Mouse (Mus musculus): ENCODE results near the gene 4930562C15Rik. TPM values are rescaled to one million over a fixed set of nuclear protein-coding genes. Genes with fewer than 3 reads are reported as not detected.

Gene 4930562C15Rik
- total and polyA plus RNA-seq, 3 experiments, result 0.12 to 0.21 TPM; not detected in 1

DNA sequence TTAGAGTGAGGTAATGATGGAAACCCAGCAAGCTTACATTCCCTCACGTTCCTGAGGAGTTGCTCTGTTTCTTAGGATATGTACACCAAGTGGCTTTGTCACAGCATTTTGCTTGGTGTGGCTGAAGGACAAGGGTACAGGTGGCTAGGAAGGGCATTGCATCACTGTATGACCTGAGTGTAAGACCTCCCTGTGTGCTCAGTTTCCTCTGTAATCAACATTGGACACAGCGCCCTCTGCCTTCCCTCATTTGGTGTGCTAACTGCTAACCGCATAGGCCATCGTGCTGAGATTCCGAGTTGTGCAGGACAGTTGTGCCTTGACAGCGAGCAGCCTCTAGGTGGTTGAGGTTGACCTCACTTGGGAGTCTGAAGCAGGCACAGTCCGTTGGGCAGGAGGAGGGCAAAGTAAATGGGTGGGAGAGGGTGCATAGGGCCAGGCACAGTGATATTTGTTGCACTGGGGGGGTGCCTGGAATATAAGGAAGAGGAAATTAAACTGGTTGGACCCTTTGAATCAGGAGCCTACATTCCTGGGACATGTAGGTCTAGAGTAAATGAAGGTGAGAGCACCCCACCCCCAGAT is 62.0 kb downstream of the 4930562C15Rik start:
- H3K27me3 ChIP-seq (ENCODE audit: control insufficient read depth in 1 of 2, insufficient read depth in 2 of 2, low read length in 2 of 2), result no peaks in the 10 kb centered on the region
- TF ChIP-seq SMC3 (IDR thresholded peaks at IDR 0.05; ENCODE audit: low read depth, low read length), result no peak
- no peak for TF ChIP-seq MYB (IDR thresholded peaks at IDR 0.05; ENCODE audit: low read depth, low read length)
- TF ChIP-seq USF2 (IDR thresholded peaks at IDR 0.05; ENCODE audit: borderline replicate concordance in 1 of 2, insufficient read depth in 1 of 2, low read depth in 1 of 2, low read length in 2 of 2), result no peak
- TF ChIP-seq CTCF (IDR thresholded peaks at IDR 0.05 in 2 of 3, conservative IDR thresholded peaks at IDR 0.05 in 1 of 3; ENCODE audit: control insufficient read depth in 1 of 3, insufficient read depth in 1 of 3, low read depth in 2 of 3, low read length in 3 of 3, poor library complexity in 1 of 3, severe bottlenecking in 1 of 3), result peak in 2 of 3 experiments; percentile 17 to 20; a peak in 2 of 6 replicates
- DNase-seq (ENCODE audit: low read depth, low spot score), result no peak
- peaks cover 0 to 15% of the 10 kb centered on the region in 2 experiments; a peak in 3 of 4 replicates for H3K36me3 ChIP-seq (ENCODE audit: control insufficient read depth in 1 of 2, insufficient read depth in 2 of 2, low read length in 2 of 2)
- no peaks in the 10 kb centered on the region for H3K9me3 ChIP-seq (replicated peaks; ENCODE audit: insufficient read depth, low read length)
- no peak overlapping the region for H3K4me3 ChIP-seq (ENCODE audit: control insufficient read depth in 1 of 2, insufficient read depth in 1 of 2, low read depth in 2 of 2, low read length in 2 of 2)
- H3K9ac ChIP-seq (ENCODE audit: control insufficient read depth, low read depth, low read length, poor library complexity, severe bottlenecking), result no peak overlapping the region
- peaks cover 10 to 19% of the 10 kb centered on the region in 2 experiments for H3K4me1 ChIP-seq (ENCODE audit: control insufficient read depth in 1 of 2, insufficient read depth in 2 of 2, low read length in 2 of 2)
- H3K79me2 ChIP-seq (ENCODE audit: control insufficient read depth, insufficient read depth, low read length, poor library complexity), result no peaks in the 10 kb centered on the region
- no peak overlapping the region for H3K27ac ChIP-seq (ENCODE audit: control insufficient read depth, low read depth, low read length)

DNA sequence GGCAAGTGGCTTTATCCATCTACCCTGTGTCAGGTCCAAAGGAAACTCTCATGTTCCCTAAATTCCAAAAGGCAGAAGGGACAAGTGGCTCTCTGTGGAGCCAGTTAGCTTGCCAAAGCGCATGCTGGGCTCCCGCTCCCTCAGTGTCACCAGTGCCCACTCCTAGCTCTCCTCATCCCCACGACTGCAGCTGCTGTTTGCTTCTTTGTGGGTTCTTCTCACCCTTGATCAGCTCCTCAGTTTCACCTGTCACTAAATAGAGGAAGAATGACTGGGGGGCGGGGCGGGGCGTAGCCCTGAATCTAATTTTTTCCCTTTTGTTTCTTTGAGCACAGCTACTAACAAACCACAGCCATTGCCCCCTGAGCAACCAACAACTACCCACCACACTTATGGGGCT is 63.7 kb downstream of the 4930562C15Rik start:
- DNase-seq (ENCODE audit: low read depth, low spot score), result no peak
- Histone ChIP-seq H3K4me1 (ENCODE audit: control insufficient read depth in 1 of 2, insufficient read depth in 2 of 2, low read length in 2 of 2) (peaks cover 10 to 19% of the 10 kb centered on the region in 2 experiments), H3K4me3 (ENCODE audit: control insufficient read depth in 1 of 2, insufficient read depth in 1 of 2, low read depth in 2 of 2, low read length in 2 of 2) (no peak overlapping the region), H3K27me3 (ENCODE audit: control insufficient read depth in 1 of 2, insufficient read depth in 2 of 2, low read length in 2 of 2) (no peaks in the 10 kb centered on the region), H3K9ac (ENCODE audit: control insufficient read depth, low read depth, low read length, poor library complexity, severe bottlenecking) (no peak overlapping the region), H3K36me3 (ENCODE audit: control insufficient read depth in 1 of 2, insufficient read depth in 2 of 2, low read length in 2 of 2) (peaks cover 0 to 15% of the 10 kb centered on the region in 2 experiments; a peak in 3 of 4 replicates), H3K9me3 (replicated peaks; ENCODE audit: insufficient read depth, low read length) (no peaks in the 10 kb centered on the region), H3K79me2 (ENCODE audit: control insufficient read depth, insufficient read depth, low read length, poor library complexity) (no peaks in the 10 kb centered on the region), H3K27ac (ENCODE audit: control insufficient read depth, low read depth, low read length) (no peak overlapping the region)
- TF ChIP-seq KAT2A (conservative IDR thresholded peaks at IDR 0.05; ENCODE audit: low read depth, low read length) (no peak), EP300 (IDR thresholded peaks at IDR 0.05; ENCODE audit: low read depth in 1 of 2, low read length in 2 of 2) (no peak), NRF1 (IDR thresholded peaks at IDR 0.05; ENCODE audit: insufficient read depth, low read depth, low read length, poor library complexity, severe bottlenecking) (no peak), MYB (IDR thresholded peaks at IDR 0.05; ENCODE audit: low read depth, low read length) (no peak), TCF12 (IDR thresholded peaks at IDR 0.05; ENCODE audit: low read depth, low read length) (no peak), ZNF384 (IDR thresholded peaks at IDR 0.05; ENCODE audit: low read depth, low read length) (no peak), MAFK (IDR thresholded peaks at IDR 0.05; ENCODE audit: borderline replicate concordance, low read depth, low read length) (no peak), USF1 (IDR thresholded peaks at IDR 0.05; ENCODE audit: low read depth, low read length) (no peak), USF2 (IDR thresholded peaks at IDR 0.05; ENCODE audit: borderline replicate concordance in 1 of 2, insufficient read depth in 1 of 2, low read depth in 1 of 2, low read length in 2 of 2) (no peak)

DNA sequence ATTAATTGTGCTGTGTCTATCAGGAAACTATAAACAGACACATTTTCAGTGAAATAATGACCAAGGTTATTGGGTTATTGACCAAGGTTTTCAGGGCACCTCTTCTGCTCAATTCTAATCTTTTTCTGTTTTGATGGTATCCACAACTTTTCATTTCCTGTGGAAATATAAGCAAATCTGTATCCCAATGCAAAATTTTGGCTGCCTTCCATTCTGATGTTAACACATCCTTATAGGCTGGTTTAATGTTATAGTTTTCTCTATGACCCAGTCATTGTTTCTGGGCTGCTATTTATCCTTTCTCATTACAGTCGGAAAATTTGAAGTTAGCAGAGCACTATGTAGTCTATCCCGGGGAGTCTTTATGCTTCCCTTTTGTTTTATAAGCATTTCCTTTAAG is 64.5 kb downstream of the 4930562C15Rik start:
- peaks cover 10 to 19% of the 10 kb centered on the region in 2 experiments for H3K4me1 ChIP-seq (ENCODE audit: control insufficient read depth in 1 of 2, insufficient read depth in 2 of 2, low read length in 2 of 2)
- TF ChIP-seq ZNF384 (IDR thresholded peaks at IDR 0.05; ENCODE audit: low read depth, low read length) (no peak), CHD1 (IDR thresholded peaks at IDR 0.05; ENCODE audit: low read depth, low read length) (no peak), RAD21 (IDR thresholded peaks at IDR 0.05; ENCODE audit: low read depth, low read length) (no peak), E2F4 (IDR thresholded peaks at IDR 0.05; ENCODE audit: borderline replicate concordance, low read depth, low read length) (no peak), POLR2AphosphoS5 (IDR thresholded peaks at IDR 0.05; ENCODE audit: borderline replicate concordance, low read depth, low read length) (no peak), TCF12 (IDR thresholded peaks at IDR 0.05; ENCODE audit: low read depth, low read length) (no peak), SMC3 (IDR thresholded peaks at IDR 0.05; ENCODE audit: low read depth, low read length) (no peak)
- H3K79me2 ChIP-seq (ENCODE audit: control insufficient read depth, insufficient read depth, low read length, poor library complexity), result no peaks in the 10 kb centered on the region
- H3K9me3 ChIP-seq (replicated peaks; ENCODE audit: insufficient read depth, low read length), result no peaks in the 10 kb centered on the region
- no peak overlapping the region for H3K9ac ChIP-seq (ENCODE audit: control insufficient read depth, low read depth, low read length, poor library complexity, severe bottlenecking)
- no peak for DNase-seq (ENCODE audit: low read depth, low spot score)
- no peak overlapping the region for H3K4me3 ChIP-seq (ENCODE audit: control insufficient read depth in 1 of 2, insufficient read depth in 1 of 2, low read depth in 2 of 2, low read length in 2 of 2)
- no peaks in the 10 kb centered on the region for H3K27me3 ChIP-seq (ENCODE audit: control insufficient read depth in 1 of 2, insufficient read depth in 2 of 2, low read length in 2 of 2)
- no peak overlapping the region for H3K27ac ChIP-seq (ENCODE audit: control insufficient read depth, low read depth, low read length)
- H3K36me3 ChIP-seq (ENCODE audit: control insufficient read depth in 1 of 2, insufficient read depth in 2 of 2, low read length in 2 of 2), result peaks cover 0 to 15% of the 10 kb centered on the region in 2 experiments; a peak in 3 of 4 replicates
